Comparison of ENCODE assay signal across 8 mouse cellular contexts in genomic region chr10:80535071-80535470, GRCm38 (mm10). TPM values are rescaled to one million over a fixed set of nuclear protein-coding genes. Genes with fewer than 3 reads are reported as not detected.
DNase-seq lines count a peak whose midpoint lies in the region; ATAC-seq and TF ChIP-seq lines count a peak whose summit lies in the region.

No protein-coding gene starts in this region.

- no peaks in the 10 kb centered on the region for H3K9me3 ChIP-seq in kidney, embryonic 15.5 days (replicated peaks)
- H3K9me3 ChIP-seq in limb, embryonic 13.5 days = no peaks in the 10 kb centered on the region

- no peak for TF ChIP-seq CTCF in spleen, adult 2 months (IDR thresholded peaks at IDR 0.05; ENCODE audit: extremely low read depth, insufficient read depth, insufficient read length, insufficient replicate concordance)
- TF ChIP-seq CTCF in heart, adult 2 months (IDR thresholded peaks at IDR 0.05) = no peak

- peaks cover 33% of the 10 kb centered on the region for H3K4me1 ChIP-seq in kidney, embryonic 15.5 days
- peaks cover 13% of the 10 kb centered on the region for H3K4me1 ChIP-seq in limb, embryonic 13.5 days
- H3K4me1 ChIP-seq in spleen, adult 2 months (ENCODE audit: control insufficient read depth, insufficient read depth, insufficient read length) = peaks cover 11% of the 10 kb centered on the region
- H3K4me1 ChIP-seq in heart, adult 2 months (ENCODE audit: control insufficient read depth, insufficient read depth, low read length) = no peaks in the 10 kb centered on the region

- peaks cover 35% of the 10 kb centered on the region for H3K27me3 ChIP-seq in kidney, embryonic 15.5 days
- H3K27me3 ChIP-seq in limb, embryonic 13.5 days = peaks cover 62% of the 10 kb centered on the region
- no peaks in the 10 kb centered on the region for H3K27me3 ChIP-seq in spleen, adult 2 months (ENCODE audit: control insufficient read depth, insufficient read depth, low read length)
- H3K27me3 ChIP-seq in heart, adult 2 months (ENCODE audit: control insufficient read depth, insufficient read depth, low read length) = no peaks in the 10 kb centered on the region

- no peak overlapping the region for H3K27ac ChIP-seq in kidney, embryonic 15.5 days
- no peak overlapping the region for H3K27ac ChIP-seq in limb, embryonic 13.5 days
- H3K27ac ChIP-seq in spleen, adult 2 months (ENCODE audit: insufficient read depth, low read length) = no peak overlapping the region
- H3K27ac ChIP-seq in heart, adult 2 months = no peak overlapping the region

- TF ChIP-seq EP300 in heart, adult 2 months (IDR thresholded peaks at IDR 0.05; ENCODE audit: insufficient read depth, low read depth, low read length) = no peak

- no peak for DNase-seq in kidney, postnatal 10 days
- peak; percentile 76 for DNase-seq in c-Kit-positive CD71-positive TER-119-positive erythroid progenitor cells, embryonic 14.5 days (ENCODE audit: low spot score)
- peak; percentile 17 to 44 for DNase-seq in spleen, adult 2 months (ENCODE audit: low read depth in 1 of 2, low spot score in 2 of 2)
- DNase-seq in left cerebral cortex, adult 11 months (ENCODE audit: low spot score) = no peak
- no peak for DNase-seq in right cerebral cortex, adult 18-20 months
- no peak for DNase-seq in heart, adult 2 months

- H3K36me3 ChIP-seq in kidney, embryonic 15.5 days = no peaks in the 10 kb centered on the region
- no peaks in the 10 kb centered on the region for H3K36me3 ChIP-seq in limb, embryonic 13.5 days
- no peaks in the 10 kb centered on the region for H3K36me3 ChIP-seq in spleen, adult 2 months (ENCODE audit: control insufficient read depth, insufficient read depth, low read length)
- H3K36me3 ChIP-seq in heart, adult 2 months (ENCODE audit: control insufficient read depth, insufficient read depth, low read length) = no peaks in the 10 kb centered on the region

- H3K79me2 ChIP-seq in heart, adult 2 months (replicated peaks; ENCODE audit: control insufficient read depth, insufficient read depth, low read length) = no peaks in the 10 kb centered on the region

- intact Hi-C loops in heart, adult 2 months (cut with DNase I) = no loop called here

- H3K4me2 ChIP-seq in kidney, embryonic 15.5 days = peak overlapping the region; percentile 47
- peak overlapping the region; percentile 21; the same call in 1 of the 2 replicates for H3K4me2 ChIP-seq in limb, embryonic 13.5 days (replicated peaks)

- H3K4me3 ChIP-seq in kidney, embryonic 15.5 days (replicated peaks) = 0 out of 2 replicates have a peak overlapping the region, but pooled peaks have one; percentile 13
- peak overlapping the region; percentile 7; the same call in 1 of the 2 replicates for H3K4me3 ChIP-seq in limb, embryonic 13.5 days
- H3K4me3 ChIP-seq in spleen, adult 2 months (ENCODE audit: extremely low read depth, insufficient read depth, insufficient read length) = peak overlapping the region; percentile 24; the same call in 1 of the 2 replicates
- H3K4me3 ChIP-seq in heart, adult 2 months = no peak overlapping the region

- 8% methylated on average over 14 of the region's 14 CpGs for WGBS in kidney, embryonic 15.5 days
- 11% methylated on average over 14 of the region's 14 CpGs for WGBS in limb, embryonic 13.5 days
- whole genome bisulfite sequencing in spleen, adult 2 months = 7% methylated on average over 14 of the region's 14 CpGs
- 9% methylated on average over 14 of the region's 14 CpGs for WGBS in heart, adult 2 months

- no peak for ATAC-seq in kidney, embryonic 15.5 days (replicated peaks; ENCODE audit: low FRiP score)
- ATAC-seq in limb, embryonic 13.5 days (ENCODE audit: low FRiP score, low read depth) = no peak

- H3K9ac ChIP-seq in kidney, embryonic 15.5 days = no peak overlapping the region
- H3K9ac ChIP-seq in limb, embryonic 13.5 days = 0 out of 2 replicates have a peak overlapping the region, but pooled peaks have one; percentile 4
- H3K9ac ChIP-seq in heart, adult 2 months (ENCODE audit: low read depth, low read length) = no peak overlapping the region

- no peak for TF ChIP-seq POLR2A in spleen, adult 2 months (IDR thresholded peaks at IDR 0.05; ENCODE audit: low read depth, low read length)
- TF ChIP-seq POLR2A in heart, adult 2 months (IDR thresholded peaks at IDR 0.05; ENCODE audit: insufficient read depth, low read depth, low read length) = no peak

RNA-seq across cellular contexts. Expression of gene Atp8b3, which starts 3.9 kb away (rescaled TPM):
- 0.23 TPM in 2 replicates for polyA plus RNA-seq in kidney, embryonic 15.5 days (2015; fragmentation: Nextera tagmentation; extraction: Ambion mirVana)
- 0.29 and 0.33 TPM in 2 replicates for polyA plus RNA-seq in limb, embryonic 13.5 days (2015; fragmentation: Nextera tagmentation; extraction: Ambion mirVana)
- 0.01 and 0.04 TPM in 2 replicates for polyA plus RNA-seq in spleen, adult 2 months (2012; rRNA removed)
- total RNA-seq in heart, adult 2 months (2021) = not detected
- polyA plus RNA-seq in heart, adult 2 months (2012; rRNA removed) = 0.39 and 0.50 TPM in 2 replicates

RNA-seq across cellular contexts. Expression of gene Rexo1, which starts 26.3 kb away (rescaled TPM):
- 23.9 and 29.5 TPM in 2 replicates for polyA plus RNA-seq in kidney, embryonic 15.5 days (2015; fragmentation: Nextera tagmentation; extraction: Ambion mirVana)
- 28.3 and 28.7 TPM in 2 replicates for polyA plus RNA-seq in limb, embryonic 13.5 days (2015; fragmentation: Nextera tagmentation; extraction: Ambion mirVana)
- polyA plus RNA-seq in spleen, adult 2 months (2012; rRNA removed) = 78.0 and 95.1 TPM in 2 replicates
- total RNA-seq in heart, adult 2 months (2021) = 10 to 100 TPM; 11.6 to 12.3 TPM
- polyA plus RNA-seq in heart, adult 2 months (2012; rRNA removed) = 19.5 and 19.8 TPM in 2 replicates

RNA-seq across cellular contexts. Expression of gene Onecut3, which starts 40.4 kb away (rescaled TPM):
- polyA plus RNA-seq in kidney, embryonic 15.5 days (2015; fragmentation: Nextera tagmentation; extraction: Ambion mirVana) = not detected in 2 replicates
- not detected in 2 replicates for polyA plus RNA-seq in limb, embryonic 13.5 days (2015; fragmentation: Nextera tagmentation; extraction: Ambion mirVana)
- not detected in 2 replicates for polyA plus RNA-seq in spleen, adult 2 months (2012; rRNA removed)
- under 1 TPM in 1 of 2 experiments, not detected in 1; 0.05 TPM for total RNA-seq in heart, adult 2 months (2021)
- 0.06 and 0.09 TPM in 2 replicates for polyA plus RNA-seq in heart, adult 2 months (2012; rRNA removed)

RNA-seq across cellular contexts. Expression of gene Klf16, which starts 42.0 kb away (rescaled TPM):
- polyA plus RNA-seq in kidney, embryonic 15.5 days (2015; fragmentation: Nextera tagmentation; extraction: Ambion mirVana) = 9.9 and 11.2 TPM in 2 replicates
- 9.3 and 10.0 TPM in 2 replicates for polyA plus RNA-seq in limb, embryonic 13.5 days (2015; fragmentation: Nextera tagmentation; extraction: Ambion mirVana)
- 27.9 and 41.8 TPM in 2 replicates for polyA plus RNA-seq in spleen, adult 2 months (2012; rRNA removed)
- 1 to 10 TPM; 4.0 to 4.4 TPM for total RNA-seq in heart, adult 2 months (2021)
- 3.6 and 5.5 TPM in 2 replicates for polyA plus RNA-seq in heart, adult 2 months (2012; rRNA removed)

RNA-seq across cellular contexts. Expression of gene Abhd17a, which starts 55.1 kb away (rescaled TPM):
- polyA plus RNA-seq in kidney, embryonic 15.5 days (2015; fragmentation: Nextera tagmentation; extraction: Ambion mirVana) = 93.5 and 95.4 TPM in 2 replicates
- 80.9 and 83.0 TPM in 2 replicates for polyA plus RNA-seq in limb, embryonic 13.5 days (2015; fragmentation: Nextera tagmentation; extraction: Ambion mirVana)
- 220 and 302 TPM in 2 replicates for polyA plus RNA-seq in spleen, adult 2 months (2012; rRNA removed)
- total RNA-seq in heart, adult 2 months (2021) = 10 to 100 TPM; 40.2 to 46.9 TPM
- polyA plus RNA-seq in heart, adult 2 months (2012; rRNA removed) = 67.3 and 80.0 TPM in 2 replicates

Comparison
In these comparisons a context has a peak if more than half of its experiments do, and no peak if none do; other contexts are left out.
1. DNase-seq: peak in c-Kit-positive CD71-positive TER-119-positive erythroid progenitor cells, embryonic 14.5 days (single experiment) and spleen, adult 2 months (2 of 2); none in kidney, postnatal 10 days (single experiment), left cerebral cortex, adult 11 months (single experiment), right cerebral cortex, adult 18-20 months (single experiment) and heart, adult 2 months (0 of 2).